Comparison of ENCODE assay signal across 13 mouse cellular contexts in genomic region chr2:33716878-33717277, GRCm38 (mm10).
DNase-seq lines count a peak whose midpoint lies in the region; ATAC-seq lines count a peak whose summit lies in the region.
"Had no signal": no experiment of that assay in that cellular context is flagged by ENCODE, and none has a peak within 500 bp of the region (broad histone marks: within the 10 kb centered on the region; RNA-seq: fewer than 3 reads in every experiment).

No protein-coding gene starts in this region.

- H3K36me3 ChIP-seq in hindbrain, embryonic 12.5 days, result no peaks in the 10 kb centered on the region
- no peaks in the 10 kb centered on the region for H3K36me3 ChIP-seq in hindbrain, embryonic 13.5 days
- H3K36me3 ChIP-seq in neural tube, embryonic 13.5 days, result no peaks in the 10 kb centered on the region
- H3K36me3 ChIP-seq in intestine, embryonic 16.5 days (ENCODE audit: control insufficient read depth, insufficient read depth, low read length), result no peaks in the 10 kb centered on the region
- no peaks in the 10 kb centered on the region for H3K36me3 ChIP-seq in stomach, embryonic 16.5 days (ENCODE audit: control insufficient read depth, insufficient read depth, low read length)
- H3K36me3 ChIP-seq: forebrain, embryonic 15.5 days; heart, embryonic 15.5 days had no signal

- ATAC-seq in hindbrain, embryonic 12.5 days (ENCODE audit: low FRiP score), result no peak
- ATAC-seq in hindbrain, embryonic 13.5 days (ENCODE audit: low FRiP score), result no peak
- ATAC-seq in neural tube, embryonic 13.5 days (ENCODE audit: low read depth), result no peak
- no peak for ATAC-seq in intestine, embryonic 16.5 days
- ATAC-seq in stomach, embryonic 16.5 days (ENCODE audit: insufficient read depth, low FRiP score), result no peak
- ATAC-seq: CD4-positive, CD25-positive, alpha-beta regulatory T cell, adult 4 months; forebrain, embryonic 15.5 days had no signal

- no peaks in the 10 kb centered on the region for H3K9me3 ChIP-seq in hindbrain, embryonic 12.5 days (replicated peaks)
- H3K9me3 ChIP-seq in hindbrain, embryonic 13.5 days, result no peaks in the 10 kb centered on the region
- no peaks in the 10 kb centered on the region for H3K9me3 ChIP-seq in neural tube, embryonic 13.5 days
- no peaks in the 10 kb centered on the region for H3K9me3 ChIP-seq in intestine, embryonic 16.5 days (ENCODE audit: control insufficient read depth, low read length)
- no peaks in the 10 kb centered on the region for H3K9me3 ChIP-seq in stomach, embryonic 16.5 days (replicated peaks; ENCODE audit: control insufficient read depth, low read length)
- H3K9me3 ChIP-seq: forebrain, embryonic 15.5 days; heart, embryonic 15.5 days had no signal

- H3K4me2 ChIP-seq in hindbrain, embryonic 12.5 days (replicated peaks), result peak overlapping the region; percentile 9; the same call in 1 of the 2 replicates
- H3K4me2 ChIP-seq in hindbrain, embryonic 13.5 days, result no peak overlapping the region
- peak overlapping the region; percentile 40 for H3K4me2 ChIP-seq in neural tube, embryonic 13.5 days
- H3K4me2 ChIP-seq in intestine, embryonic 16.5 days (ENCODE audit: low read depth, low read length), result 0 out of 2 replicates have a peak overlapping the region, but pooled peaks have one; percentile 10
- peak overlapping the region; percentile 39 for H3K4me2 ChIP-seq in stomach, embryonic 16.5 days (ENCODE audit: low read depth, low read length)
- H3K4me2 ChIP-seq: forebrain, embryonic 15.5 days had no signal

- peaks cover 78% of the 10 kb centered on the region for H3K4me1 ChIP-seq in hindbrain, embryonic 12.5 days
- H3K4me1 ChIP-seq in hindbrain, embryonic 13.5 days (replicated peaks), result peaks cover 80% of the 10 kb centered on the region
- peaks cover 83% of the 10 kb centered on the region for H3K4me1 ChIP-seq in neural tube, embryonic 13.5 days (replicated peaks)
- peaks cover 4% of the 10 kb centered on the region for H3K4me1 ChIP-seq in intestine, embryonic 16.5 days (ENCODE audit: control insufficient read depth, insufficient read depth, low read length)
- H3K4me1 ChIP-seq in stomach, embryonic 16.5 days (ENCODE audit: control insufficient read depth, insufficient read depth, low read length), result peaks cover 19% of the 10 kb centered on the region; the same call in 1 of the 2 replicates

- no peak for DNase-seq in neural tube, embryonic 10.5 days (ENCODE audit: extremely low spot score, low spot score)
- DNase-seq in heart, adult 8-10 months (ENCODE audit: low spot score), result no peak
- DNase-seq in adrenal gland, postnatal 14 days, result no peak
- DNase-seq: cerebellum, adult 8-10 months; kidney, adult 2 months had no signal

- 39% methylated on average over 15 of the region's 15 CpGs for WGBS in hindbrain, embryonic 12.5 days
- 33% methylated on average over 15 of the region's 15 CpGs for WGBS in hindbrain, embryonic 13.5 days
- 28% methylated on average over 15 of the region's 15 CpGs for WGBS in neural tube, embryonic 13.5 days
- WGBS in intestine, embryonic 16.5 days, result 46% methylated on average over 15 of the region's 15 CpGs
- WGBS in stomach, embryonic 16.5 days, result 35% methylated on average over 15 of the region's 15 CpGs

- H3K27ac ChIP-seq in hindbrain, embryonic 12.5 days, result no peak overlapping the region
- H3K27ac ChIP-seq in hindbrain, embryonic 13.5 days, result no peak overlapping the region
- H3K27ac ChIP-seq in neural tube, embryonic 13.5 days (replicated peaks), result 0 out of 2 replicates have a peak overlapping the region, but pooled peaks have one; percentile 38
- no peak overlapping the region for H3K27ac ChIP-seq in intestine, embryonic 16.5 days (ENCODE audit: low read length)
- no peak overlapping the region for H3K27ac ChIP-seq in stomach, embryonic 16.5 days (ENCODE audit: low read length)
- H3K27ac ChIP-seq: forebrain, embryonic 15.5 days; heart, embryonic 15.5 days had no signal

- no peak overlapping the region for H3K4me3 ChIP-seq in hindbrain, embryonic 12.5 days
- H3K4me3 ChIP-seq in hindbrain, embryonic 13.5 days, result no peak overlapping the region
- H3K4me3 ChIP-seq in neural tube, embryonic 13.5 days, result no peak overlapping the region
- H3K4me3 ChIP-seq in intestine, embryonic 16.5 days (ENCODE audit: low read length), result no peak overlapping the region
- H3K4me3 ChIP-seq in stomach, embryonic 16.5 days (replicated peaks; ENCODE audit: low read length), result peak overlapping the region; percentile 11; the same call in 1 of the 2 replicates
- H3K4me3 ChIP-seq: forebrain, embryonic 15.5 days; heart, embryonic 15.5 days had no signal

- H3K9ac ChIP-seq in hindbrain, embryonic 12.5 days, result no peak overlapping the region
- no peak overlapping the region for H3K9ac ChIP-seq in hindbrain, embryonic 13.5 days
- H3K9ac ChIP-seq in neural tube, embryonic 13.5 days, result no peak overlapping the region
- no peak overlapping the region for H3K9ac ChIP-seq in intestine, embryonic 16.5 days (ENCODE audit: low read depth, low read length)
- H3K9ac ChIP-seq in stomach, embryonic 16.5 days (ENCODE audit: low read length), result no peak overlapping the region
- H3K9ac ChIP-seq: forebrain, embryonic 15.5 days; heart, embryonic 15.5 days had no signal

- H3K27me3 ChIP-seq in hindbrain, embryonic 12.5 days, result peaks cover 13% of the 10 kb centered on the region
- H3K27me3 ChIP-seq in hindbrain, embryonic 13.5 days, result peaks cover 25% of the 10 kb centered on the region
- H3K27me3 ChIP-seq in neural tube, embryonic 13.5 days, result peaks cover 21% of the 10 kb centered on the region
- H3K27me3 ChIP-seq in intestine, embryonic 16.5 days (replicated peaks; ENCODE audit: control insufficient read depth, insufficient read depth, low read length), result peaks cover 4% of the 10 kb centered on the region
- peaks cover 13% of the 10 kb centered on the region for H3K27me3 ChIP-seq in stomach, embryonic 16.5 days (ENCODE audit: control insufficient read depth, insufficient read depth, low read length)
